8 mouse cellular contexts compared by ENCODE assay signal in genomic region chr4:45253839-45254601, GRCm38 (mm10). TPM values are rescaled to one million over a fixed set of nuclear protein-coding genes. Genes with fewer than 3 reads are reported as not detected.
A peak's percentile ranks its signal among the peaks of the same experiment; 100 is the strongest.
DNase-seq lines count a peak whose midpoint lies in the region; ATAC-seq and TF ChIP-seq lines count a peak whose summit lies in the region.

No protein-coding gene starts in this region.

- no peak overlapping the region for H3K4me3 ChIP-seq in layer of hippocampus, adult 2 months
- no peak overlapping the region for H3K4me3 ChIP-seq in neural tube, embryonic 15.5 days (replicated peaks)
- H3K4me3 ChIP-seq in kidney, adult 2 months (ENCODE audit: insufficient read depth, low read depth, low read length), result no peak overlapping the region

- no peaks in the 10 kb centered on the region; the same call in 1 of the 2 replicates for H3K27me3 ChIP-seq in neural tube, embryonic 15.5 days (replicated peaks)
- H3K27me3 ChIP-seq in kidney, adult 2 months (replicated peaks; ENCODE audit: control insufficient read depth, insufficient read depth, low read length), result no peaks in the 10 kb centered on the region

- H3K9ac ChIP-seq in neural tube, embryonic 15.5 days (replicated peaks), result no peak overlapping the region

- ATAC-seq in neural tube, embryonic 15.5 days (ENCODE audit: low FRiP score), result peak; percentile 82; the same call in 1 of the 2 replicates

- peaks cover 12% of the 10 kb centered on the region for H3K4me1 ChIP-seq in neural tube, embryonic 15.5 days
- H3K4me1 ChIP-seq in kidney, adult 2 months (ENCODE audit: control insufficient read depth, insufficient read depth, low read length), result no peaks in the 10 kb centered on the region

- H3K4me2 ChIP-seq in neural tube, embryonic 15.5 days, result no peak overlapping the region

- TF ChIP-seq POLR2A in kidney, adult 2 months (IDR thresholded peaks at IDR 0.05; ENCODE audit: low read depth, low read length), result no peak

- DNase-seq in adrenal gland, adult (ENCODE audit: inconsistent age in 2 of 2, low spot score in 1 of 2), result peak; percentile 52 to 78
- DNase-seq in adrenal gland, postnatal 4 days (ENCODE audit: low spot score in 2 of 2), result no peak
- DNase-seq in layer of hippocampus, adult 2 months (ENCODE audit: low spot score in 2 of 2), result peak; percentile 23 to 41
- DNase-seq in layer of hippocampus, adult 9-10 months (ENCODE audit: low spot score), result no peak
- peak; percentile 16 to 17 for DNase-seq in frontal cortex, postnatal 14 days (ENCODE audit: low spot score in 2 of 2)
- no peak for DNase-seq in kidney, adult 2 months
- no peak for DNase-seq in lung, postnatal 14 days

- peak overlapping the region; percentile 77 for H3K27ac ChIP-seq in layer of hippocampus, adult 2 months
- H3K27ac ChIP-seq in neural tube, embryonic 15.5 days (replicated peaks), result peak overlapping the region; percentile 14
- no peak overlapping the region for H3K27ac ChIP-seq in kidney, adult 2 months (ENCODE audit: insufficient read depth, low read depth, low read length)

- H3K9me3 ChIP-seq in neural tube, embryonic 15.5 days (replicated peaks), result no peaks in the 10 kb centered on the region

- WGBS in neural tube, embryonic 15.5 days, result 36% methylated on average over 11 of the region's 11 CpGs
- WGBS in kidney, adult 2 months, result 63% methylated on average over 11 of the region's 11 CpGs

- no peak for TF ChIP-seq CTCF in layer of hippocampus, adult 2 months (conservative IDR thresholded peaks at IDR 0.05)
- TF ChIP-seq CTCF in kidney, adult 2 months (conservative IDR thresholded peaks at IDR 0.05; ENCODE audit: insufficient read depth, insufficient read length, low read depth, low read length), result no peak

- no peaks in the 10 kb centered on the region for H3K36me3 ChIP-seq in neural tube, embryonic 15.5 days
- H3K36me3 ChIP-seq in kidney, adult 2 months (ENCODE audit: control insufficient read depth, insufficient read depth, low read length), result no peaks in the 10 kb centered on the region

RNA-seq across cellular contexts. Expression of gene Trmt10b, which starts 42.9 kb away (rescaled TPM):
- total RNA-seq in adrenal gland, postnatal 4 days (2021), result 10 to 100 TPM; 11.7 to 12.6 TPM
- 10 to 100 TPM; 13.8 to 16.1 TPM for total RNA-seq in layer of hippocampus, adult 2 months (2021)
- polyA plus RNA-seq in neural tube, embryonic 15.5 days (2015; fragmentation: Nextera tagmentation; extraction: Ambion mirVana), result 22.8 and 23.5 TPM in 2 replicates
- 3.2 and 3.9 TPM in 2 replicates for polyA plus RNA-seq in kidney, adult 2 months (2012; rRNA removed)

Comparison
In these comparisons a context has a peak if more than half of its experiments do, and no peak if none do; other contexts are left out.
1. DNase-seq: peak in adrenal gland, adult (2 of 2), layer of hippocampus, adult 2 months (2 of 2) and frontal cortex, postnatal 14 days (2 of 2); none in adrenal gland, postnatal 4 days (0 of 2), layer of hippocampus, adult 9-10 months (single experiment), kidney, adult 2 months (single experiment) and lung, postnatal 14 days (single experiment).